Mouse (Mus musculus) small intestine, adult 2 months (tissue): ENCODE measurements around the gene Lmtk2. TPM values are rescaled to one million over a fixed set of nuclear protein-coding genes. Genes with fewer than 3 reads are reported as not detected.

ENCODE experiments used
- H3K27ac ChIP-seq: fragments of 200-500 bp; 2 replicates; pipeline ENCODE4 v1.5.1; 2012; ENCODE audit warnings: low read depth, low read length, control low read depth, inconsistent platforms; ENCODE audit not compliant: insufficient read depth
- H3K27me3 ChIP-seq: fragments of 200-500 bp; 2 replicates; pipeline ENCODE4 v1.6.1; 2012; ENCODE audit warnings: mild to moderate bottlenecking, moderate library complexity, low read length, inconsistent platforms; ENCODE audit not compliant: control insufficient read depth, insufficient read depth
- H3K36me3 ChIP-seq: fragments of 200-500 bp; 2 replicates; pipeline ENCODE4 v1.6.1; 2012; ENCODE audit warnings: mild to moderate bottlenecking, low read length, control low read depth, inconsistent platforms; ENCODE audit not compliant: control insufficient read depth, insufficient read depth
- H3K4me1 ChIP-seq: fragments of 200-500 bp; 2 replicates; pipeline ENCODE4 v1.6.1; 2012; ENCODE audit warnings: low read length, inconsistent platforms, mixed read lengths; ENCODE audit not compliant: control insufficient read depth, insufficient read depth, insufficient read length
- H3K4me3 ChIP-seq: fragments of 200-500 bp; 2 replicates; pipeline ENCODE4 v1.5.1; 2012; ENCODE audit warnings: low read depth, mild to moderate bottlenecking, control low read depth, inconsistent platforms, low read length, moderate library complexity
- CTCF ChIP-seq: fragments of 200-500 bp; IDR thresholded peaks from 2 replicates; pipeline ENCODE4 v1.5.1; 2012; ENCODE audit warnings: low read depth, mild to moderate bottlenecking, control low read depth, inconsistent platforms, low read length, moderate library complexity, mixed read lengths; ENCODE audit not compliant: insufficient replicate concordance, insufficient read length; ENCODE audit errors: extremely low read depth
- POLR2A ChIP-seq: fragments of 200-500 bp; IDR thresholded peaks from 2 replicates; pipeline ENCODE4 v1.6.1; 2012; ENCODE audit warnings: low read depth, mild to moderate bottlenecking, control low read depth, inconsistent platforms, low read length, moderate library complexity
- WGBS: fragments of 180-500 bp; shearing (Covaris S2); methylation state at CpG from one replicate; pipeline ENCODE4 v1.1.7; 2018; 5-methylcytosine and 5-hydroxymethylcytosine counted together
- polyA plus RNA-seq: library from polyadenylated mRNA; depleted of rRNA; stranded (reverse); fragments of >200 nt; gene quantifications from 2 replicates; pipeline ENCODE4 v1.2.3, GENCODE M21; 2012

Lmtk2 gene
- polyA plus RNA-seq, 1 experiment: 33.7 TPM

DNA sequence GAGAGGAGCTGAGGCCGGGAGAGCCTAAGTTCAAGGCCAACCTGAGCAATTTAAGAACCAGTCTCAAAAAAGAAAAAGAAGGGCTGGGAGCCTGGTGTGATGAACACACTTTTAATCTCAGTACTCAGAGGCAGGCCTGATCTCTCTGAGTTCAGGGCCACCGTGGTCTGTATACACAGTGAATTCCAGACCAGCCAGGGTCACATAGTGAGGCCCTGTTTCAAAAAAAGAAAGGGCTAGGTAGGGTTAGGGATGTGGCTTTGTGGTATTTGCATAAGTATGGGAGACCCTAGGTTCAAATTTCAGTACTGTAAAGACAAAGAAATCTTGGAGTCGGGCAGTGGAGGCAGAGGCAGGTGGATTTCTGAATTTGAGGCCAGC lies 5.9 kb downstream of the Lmtk2 start:
- Histone ChIP-seq H3K27me3 (no peaks in the 10 kb centered on the region), H3K4me1 (peaks cover 6% of the 10 kb centered on the region; the same call in 1 of the 2 replicates), H3K4me3 (no peak overlapping the region), H3K27ac (no peak overlapping the region), H3K36me3 (no peaks in the 10 kb centered on the region)
- 69% methylated on average over 3 of the region's 3 CpGs for whole genome bisulfite sequencing
- TF ChIP-seq POLR2A (no peak), CTCF (no peak)

DNA sequence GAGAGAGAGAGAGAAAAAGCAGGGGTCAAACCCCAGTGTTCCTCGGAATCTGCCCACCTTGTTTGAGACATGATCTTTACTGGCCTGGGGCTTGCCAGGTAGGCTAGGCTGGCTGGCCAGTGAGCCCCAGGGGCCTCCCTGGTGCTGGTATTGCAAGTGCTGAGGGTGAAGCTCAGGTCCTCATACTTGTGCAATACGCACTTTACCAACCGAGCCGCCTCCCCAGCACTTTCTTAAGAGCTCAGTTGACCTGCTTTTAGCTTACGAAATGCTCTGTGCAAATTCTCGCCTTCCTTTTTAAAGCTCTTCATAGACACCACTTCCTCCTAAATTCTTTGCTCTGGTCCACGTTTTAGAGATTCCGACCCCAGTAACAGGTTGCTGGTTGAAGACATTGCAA lies 9.0 kb downstream of the Lmtk2 start:
- H3K4me3 ChIP-seq: no peak overlapping the region
- H3K4me1 ChIP-seq: no peaks in the 10 kb centered on the region; the same call in 1 of the 2 replicates
- H3K36me3 ChIP-seq: no peaks in the 10 kb centered on the region
- 81% methylated on average over 8 of the region's 8 CpGs for WGBS
- TF ChIP-seq POLR2A (no peak), CTCF (no peak)
- H3K27ac ChIP-seq: no peak overlapping the region
- no peaks in the 10 kb centered on the region for H3K27me3 ChIP-seq

DNA sequence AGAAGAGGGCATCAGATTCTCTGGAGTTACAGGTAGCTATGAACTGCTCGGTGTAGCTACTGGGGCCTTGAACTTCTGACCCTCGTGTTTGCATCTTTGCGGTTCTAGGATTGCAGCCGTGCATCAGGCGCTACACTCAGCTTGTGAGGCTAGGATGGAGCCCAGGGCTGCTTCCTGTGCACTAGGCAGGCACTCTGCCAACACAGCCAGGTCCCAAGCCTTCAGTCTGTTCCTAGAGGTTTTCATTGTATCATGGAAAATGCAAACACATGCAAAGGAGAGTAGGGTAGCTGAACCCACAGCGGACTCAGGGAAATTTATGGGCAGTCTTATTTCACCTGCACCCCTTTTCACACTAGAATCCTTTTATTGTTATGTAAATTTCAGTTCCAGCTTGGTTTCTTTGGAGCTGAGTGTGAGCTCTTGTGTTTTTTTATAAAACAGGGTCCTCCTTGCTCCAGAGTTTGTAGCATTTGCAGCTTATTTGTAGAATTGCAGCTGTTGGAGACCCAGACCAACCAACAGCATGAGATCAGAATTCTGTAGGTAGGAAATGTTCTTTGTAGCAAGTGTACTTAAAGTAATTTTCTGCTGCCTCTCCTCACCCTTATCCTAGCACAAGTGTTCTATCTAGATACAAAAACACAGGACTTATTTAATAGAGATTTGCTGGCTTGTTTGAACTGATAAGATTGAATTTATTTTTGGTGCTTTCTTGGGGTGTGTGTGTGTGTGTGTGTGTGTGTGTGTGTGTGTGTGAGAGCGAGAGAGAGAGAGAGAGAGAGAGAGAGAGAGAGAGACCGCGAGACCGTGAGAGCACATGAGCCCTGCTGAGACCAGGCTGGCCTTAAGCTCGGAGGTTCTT lies 12.6 kb downstream of the Lmtk2 start:
- H3K27ac ChIP-seq: no peak overlapping the region

DNA sequence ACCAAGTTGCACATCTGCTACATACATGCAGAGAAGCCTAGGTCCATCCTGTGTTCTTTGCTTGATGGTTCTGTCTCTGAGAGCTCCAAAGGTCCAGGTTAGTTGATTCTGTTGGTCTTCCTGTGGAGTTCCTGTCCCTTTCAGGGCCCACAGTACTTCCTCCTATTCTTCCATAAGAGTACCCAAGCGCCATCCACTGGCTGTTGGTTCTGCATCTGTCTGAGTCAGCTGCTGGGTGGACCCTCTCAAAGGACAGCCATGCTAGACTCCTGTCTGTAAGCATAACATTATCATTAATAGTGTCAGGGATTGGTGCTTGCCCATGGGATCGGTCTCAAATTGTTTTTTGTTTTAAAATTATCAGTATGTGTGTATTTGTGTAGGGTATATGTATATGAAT lies 13.8 kb downstream of the Lmtk2 start:
- TF ChIP-seq POLR2A (no peak), CTCF (no peak)
- 75% methylated on average over 2 of the region's 2 CpGs for WGBS
- H3K4me3 ChIP-seq: no peak overlapping the region
- no peaks in the 10 kb centered on the region for H3K36me3 ChIP-seq
- no peaks in the 10 kb centered on the region for H3K27me3 ChIP-seq
- H3K27ac ChIP-seq: no peak overlapping the region
- H3K4me1 ChIP-seq: no peaks in the 10 kb centered on the region; the same call in 1 of the 2 replicates

More for the DNA sequence above, 12.6 kb downstream of the Lmtk2 start:
- no peaks in the 10 kb centered on the region; the same call in 1 of the 2 replicates for H3K4me1 ChIP-seq
- no peaks in the 10 kb centered on the region for H3K27me3 ChIP-seq
- WGBS: 78% methylated on average over 11 of the region's 11 CpGs
- no peak overlapping the region for H3K4me3 ChIP-seq
- TF ChIP-seq CTCF (no peak), POLR2A (no peak)
- no peaks in the 10 kb centered on the region for H3K36me3 ChIP-seq

DNA sequence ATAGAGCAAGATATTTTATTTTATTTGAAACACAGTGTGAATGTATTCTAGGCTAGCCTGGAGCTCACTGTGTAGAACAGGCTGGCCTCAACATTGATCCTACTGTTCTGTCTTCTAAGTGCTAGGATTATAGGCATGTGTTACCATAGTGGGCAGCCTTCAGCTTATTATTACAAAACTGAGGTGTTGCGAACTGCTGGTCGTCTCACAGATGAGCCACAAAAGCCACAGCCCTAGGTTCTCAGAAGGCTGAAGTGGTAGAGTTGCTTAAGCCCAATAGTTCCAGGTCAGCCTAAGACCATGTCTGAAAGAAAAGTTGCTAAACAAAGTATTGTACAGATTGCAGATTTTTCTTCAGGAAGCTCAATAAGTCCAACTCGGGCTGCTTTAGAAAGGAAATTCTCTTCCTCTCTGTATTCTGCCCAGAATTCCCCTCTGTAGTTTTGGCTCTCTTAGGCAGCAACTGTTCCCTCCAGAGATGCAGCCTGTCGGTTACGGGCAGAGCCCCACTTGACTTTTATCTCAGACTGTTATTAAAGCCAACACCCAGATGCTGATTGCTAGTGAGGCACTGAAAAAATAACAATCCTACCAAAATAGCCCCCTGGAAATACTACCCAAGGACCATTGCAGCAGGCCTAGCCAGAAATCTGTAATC lies 14.9 kb downstream of the Lmtk2 start:
- no peaks in the 10 kb centered on the region for H3K36me3 ChIP-seq
- TF ChIP-seq CTCF (no peak), POLR2A (no peak)
- H3K4me1 ChIP-seq: no peaks in the 10 kb centered on the region; the same call in 1 of the 2 replicates
- no peak overlapping the region for H3K27ac ChIP-seq
- H3K4me3 ChIP-seq: no peak overlapping the region
- no peaks in the 10 kb centered on the region for H3K27me3 ChIP-seq
- WGBS: 49% methylated on average over 5 of the region's 5 CpGs

DNA sequence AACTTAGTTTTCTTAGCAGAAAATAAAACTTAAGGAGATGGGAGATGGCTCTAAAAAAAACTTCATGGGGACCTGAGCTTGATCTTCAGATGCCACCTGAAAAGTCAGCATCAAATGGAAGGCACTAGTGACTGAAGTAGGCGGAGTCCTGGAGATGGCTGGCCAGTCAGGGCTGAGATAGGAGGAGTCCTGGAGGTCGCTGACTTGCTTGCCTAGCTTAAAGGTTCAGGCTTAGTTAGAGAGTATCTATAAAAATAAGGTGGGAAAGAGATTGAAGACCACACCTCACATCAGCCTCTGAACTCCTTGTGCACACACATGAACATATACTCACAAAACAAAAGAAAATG lies 15.4 kb downstream of the Lmtk2 start:
- H3K4me1 ChIP-seq: no peaks in the 10 kb centered on the region; the same call in 1 of the 2 replicates
- WGBS: 77% methylated on average over 2 of the region's 2 CpGs
- TF ChIP-seq CTCF (no peak), POLR2A (no peak)
- no peaks in the 10 kb centered on the region for H3K36me3 ChIP-seq
- no peak overlapping the region for H3K27ac ChIP-seq
- no peak overlapping the region for H3K4me3 ChIP-seq
- H3K27me3 ChIP-seq: no peaks in the 10 kb centered on the region

DNA sequence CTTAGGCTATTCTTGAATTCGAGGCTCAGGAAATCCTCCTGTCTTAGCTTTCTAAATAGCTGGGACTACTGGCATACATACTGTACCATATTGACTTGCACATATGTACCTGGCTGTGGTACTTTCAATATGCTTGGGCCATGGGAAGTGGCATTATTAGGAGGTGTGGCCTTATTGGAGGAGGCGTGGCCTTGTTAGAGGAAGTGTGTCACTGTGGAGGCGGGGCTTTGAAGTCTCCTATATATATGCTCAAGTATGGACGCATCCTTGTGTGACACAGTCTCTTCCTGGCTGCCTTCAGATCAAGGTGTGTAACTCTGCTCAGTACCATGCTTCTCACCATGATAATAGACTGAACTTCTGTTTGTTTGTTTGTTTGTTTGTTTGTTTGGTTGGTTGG lies 18.0 kb downstream of the Lmtk2 start:
- Histone ChIP-seq H3K36me3 (no peaks in the 10 kb centered on the region), H3K4me3 (no peak overlapping the region), H3K27ac (no peak overlapping the region), H3K27me3 (no peaks in the 10 kb centered on the region), H3K4me1 (peaks cover 2% of the 10 kb centered on the region; the same call in 1 of the 2 replicates)
- no peak for TF ChIP-seq CTCF
- 96% methylated on average over 4 of the region's 4 CpGs for WGBS
